Mouse (Mus musculus) heart, adult 2 months (tissue): ENCODE measurements around the gene Zbtb32.

Experiments
- CTCF ChIP-seq: fragments of 200-600 bp; IDR thresholded peaks from 2 replicates; pipeline ENCODE4 v1.8.1; 2022; ENCODE audit warnings: antibody characterized with exemption, mild to moderate bottlenecking, moderate library complexity
- POLR2A ChIP-seq: fragments of 200-500 bp; IDR thresholded peaks from 2 replicates; pipeline ENCODE4 v1.6.1; 2011; ENCODE audit warnings: mild to moderate bottlenecking, low read depth, low read length, control low read depth; ENCODE audit not compliant: insufficient read depth

GRCm38 (mm10) chr7:30591605-30591951, 7.1 kb downstream of the Zbtb32 start:
- TF ChIP-seq CTCF (no peak), POLR2A (no peak)
